Comparison of ENCODE assay signal across 19 mouse cellular contexts in the genomic region with DNA sequence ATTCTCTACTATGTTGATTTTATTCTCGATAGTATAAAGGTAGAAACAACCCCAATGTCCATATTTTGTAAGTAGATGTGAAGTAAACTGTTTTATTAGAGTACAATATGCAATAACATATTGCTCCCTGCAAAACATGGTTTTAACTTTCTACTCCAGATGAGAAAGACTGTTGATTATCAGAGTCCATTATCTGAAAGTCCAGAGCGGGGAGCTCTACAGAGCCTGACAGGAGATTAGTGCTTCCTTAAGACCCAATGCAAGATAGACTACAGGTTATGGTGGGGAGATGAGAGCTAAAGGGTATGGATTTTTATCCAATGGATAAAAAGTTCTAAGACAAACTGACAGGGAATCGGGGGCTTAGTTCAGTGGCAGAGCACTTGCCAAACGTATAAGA.
"Had no signal": no experiment of that assay in that cellular context is flagged by ENCODE, and none has a peak within 500 bp of the region (broad histone marks: within the 10 kb centered on the region; RNA-seq: fewer than 3 reads in every experiment).

No protein-coding gene starts in this region.

- H3K4me2 ChIP-seq: midbrain, embryonic 13.5 days; neural tube, embryonic 13.5 days had no signal

- H3K27me3 ChIP-seq: midbrain, embryonic 13.5 days; neural tube, embryonic 13.5 days had no signal

- H3K9me3 ChIP-seq: midbrain, embryonic 10.5 days; midbrain, embryonic 13.5 days; neural tube, embryonic 13.5 days had no signal

- H3K9ac ChIP-seq: midbrain, embryonic 13.5 days; neural tube, embryonic 13.5 days had no signal

- DNase-seq: kidney, adult 18-20 months; kidney, adult 9 months; kidney, postnatal 25 days; layer of hippocampus, postnatal 36 days; lung, adult 18-20 months; lung, postnatal 14 days; lung, postnatal 4 days; retina, postnatal 1 day; thymus, postnatal 25 days had no signal

- H3K4me3 ChIP-seq: left cerebral cortex, adult 2 months; midbrain, embryonic 10.5 days; midbrain, embryonic 13.5 days; myocyte; neural tube, embryonic 13.5 days had no signal

- ATAC-seq: hindbrain, postnatal 0 days; inflammation-experienced regulatory T-cells, adult 6 months; intestine, embryonic 16.5 days; midbrain, embryonic 13.5 days; midbrain, embryonic 16.5 days had no signal

- H3K36me3 ChIP-seq: midbrain, embryonic 10.5 days; midbrain, embryonic 13.5 days; neural tube, embryonic 13.5 days had no signal

- H3K4me1 ChIP-seq: midbrain, embryonic 10.5 days; midbrain, embryonic 13.5 days; neural tube, embryonic 13.5 days had no signal

- H3K27ac ChIP-seq: hindbrain, postnatal 0 days; left cerebral cortex, adult 2 months; midbrain, embryonic 10.5 days; midbrain, embryonic 13.5 days; neural tube, embryonic 13.5 days; stomach, postnatal 0 days had no signal
